Mouse (Mus musculus): ENCODE measurements at regions not wholly inside any gene's neighbourhood (a gene's known extent, or its start where the extent isn't known, plus 50 kb on each side); places are given as distances from the start of the nearest gene placed in this dataset.

- no peak for TF ChIP-seq CTCF (IDR thresholded peaks at IDR 0.05; ENCODE audit: low read depth)
- no peak for TF ChIP-seq EP300 (IDR thresholded peaks at IDR 0.05; ENCODE audit: low read depth)
Measured at GRCm38 (mm10) chr13:83747671-83748070, 243.8 kb downstream of the Mef2c start.

Data from liver, embryonic 14.5 days (tissue).